Mouse (Mus musculus): ENCODE measurements around the gene Abhd14a. TPM values are rescaled to one million over a fixed set of nuclear protein-coding genes. Genes with fewer than 3 reads are reported as not detected.

Gene Abhd14a
- polyA plus RNA-seq, 1 experiment: 49.7 TPM

GRCm38 (mm10) chr9:106461641-106462429 lies 14.4 kb upstream of the Abhd14a start:
- peak; percentile 61 to 67 for DNase-seq
- Histone ChIP-seq H3K27me3 (ENCODE audit: control insufficient read depth, insufficient read depth, low read length) (no peaks in the 10 kb centered on the region), H3K4me3 (replicated peaks; ENCODE audit: insufficient read depth, low read depth, low read length) (peak overlapping the region; percentile 83), H3K27ac (ENCODE audit: insufficient read depth, low read length) (peak overlapping the region; percentile 75), H3K4me1 (ENCODE audit: control insufficient read depth, insufficient read depth, low read length) (peaks cover 23% of the 10 kb centered on the region)
- WGBS: 13% methylated on average over 16 of the region's 16 CpGs
- no peak for TF ChIP-seq CTCF (IDR thresholded peaks at IDR 0.05; ENCODE audit: borderline replicate concordance, insufficient read depth, low read depth, low read length)
- TF ChIP-seq POLR2A (IDR thresholded peaks at IDR 0.05; ENCODE audit: borderline replicate concordance, insufficient read depth, low read length): no peak

GRCm38 (mm10) chr9:106461026-106461415 lies 13.5 kb upstream of the Abhd14a start:
- peak; percentile 45 to 66 for DNase-seq
- 15% methylated on average over 9 of the region's 9 CpGs for WGBS
- peak overlapping the region; percentile 75 for H3K27ac ChIP-seq (ENCODE audit: insufficient read depth, low read length)
- peak overlapping the region; percentile 95 for H3K4me3 ChIP-seq (replicated peaks; ENCODE audit: insufficient read depth, low read depth, low read length)
- H3K27me3 ChIP-seq (ENCODE audit: control insufficient read depth, insufficient read depth, low read length): no peaks in the 10 kb centered on the region
- H3K4me1 ChIP-seq (ENCODE audit: control insufficient read depth, insufficient read depth, low read length): peaks cover 31% of the 10 kb centered on the region
- TF ChIP-seq POLR2A (IDR thresholded peaks at IDR 0.05; ENCODE audit: borderline replicate concordance, insufficient read depth, low read length) (no peak), CTCF (IDR thresholded peaks at IDR 0.05; ENCODE audit: borderline replicate concordance, insufficient read depth, low read depth, low read length) (no peak)

GRCm38 (mm10) chr9:106460401-106461025 lies 13.0 kb upstream of the Abhd14a start:
- peak; percentile 86 to 89 for DNase-seq
- 13% methylated on average over 18 of the region's 18 CpGs for WGBS
- Histone ChIP-seq H3K4me3 (replicated peaks; ENCODE audit: insufficient read depth, low read depth, low read length) (peak overlapping the region; percentile 95), H3K27me3 (ENCODE audit: control insufficient read depth, insufficient read depth, low read length) (no peaks in the 10 kb centered on the region), H3K27ac (ENCODE audit: insufficient read depth, low read length) (peak overlapping the region; percentile 75), H3K4me1 (ENCODE audit: control insufficient read depth, insufficient read depth, low read length) (peaks cover 33% of the 10 kb centered on the region)
- TF ChIP-seq POLR2A (IDR thresholded peaks at IDR 0.05; ENCODE audit: borderline replicate concordance, insufficient read depth, low read length) (peak; percentile 82), CTCF (IDR thresholded peaks at IDR 0.05; ENCODE audit: borderline replicate concordance, insufficient read depth, low read depth, low read length) (no peak)

GRCm38 (mm10) chr9:106459946-106460345 lies 12.5 kb upstream of the Abhd14a start:
- Histone ChIP-seq H3K4me1 (ENCODE audit: control insufficient read depth, insufficient read depth, low read length) (peaks cover 37% of the 10 kb centered on the region), H3K4me3 (replicated peaks; ENCODE audit: insufficient read depth, low read depth, low read length) (peak overlapping the region; percentile 95), H3K27ac (ENCODE audit: insufficient read depth, low read length) (peak overlapping the region; percentile 75), H3K27me3 (ENCODE audit: control insufficient read depth, insufficient read depth, low read length) (no peaks in the 10 kb centered on the region)
- TF ChIP-seq CTCF (IDR thresholded peaks at IDR 0.05; ENCODE audit: borderline replicate concordance, insufficient read depth, low read depth, low read length): no peak
- TF ChIP-seq POLR2A (IDR thresholded peaks at IDR 0.05; ENCODE audit: borderline replicate concordance, insufficient read depth, low read length): no peak
- 18% methylated on average over 15 of the region's 15 CpGs for WGBS
- peak in 1 of 2 experiments; percentile 66 for DNase-seq

- 0 out of 2 replicates have a peak overlapping the region, but pooled peaks have one; percentile 29 for H3K27ac ChIP-seq (ENCODE audit: insufficient read depth, low read length)
- H3K4me3 ChIP-seq (replicated peaks; ENCODE audit: insufficient read depth, low read depth, low read length): no peak overlapping the region
- no peaks in the 10 kb centered on the region for H3K27me3 ChIP-seq (ENCODE audit: control insufficient read depth, insufficient read depth, low read length)
- TF ChIP-seq CTCF (IDR thresholded peaks at IDR 0.05; ENCODE audit: borderline replicate concordance, insufficient read depth, low read depth, low read length) (no peak), POLR2A (IDR thresholded peaks at IDR 0.05; ENCODE audit: borderline replicate concordance, insufficient read depth, low read length) (no peak)
- DNase-seq: peak; percentile 54 to 56
- 27% methylated on average over 5 of the region's 5 CpGs for WGBS
- peaks cover 42% of the 10 kb centered on the region for H3K4me1 ChIP-seq (ENCODE audit: control insufficient read depth, insufficient read depth, low read length)
Measured at GRCm38 (mm10) chr9:106457920-106458319, 10.4 kb upstream of the Abhd14a start.

GRCm38 (mm10) chr9:106457163-106457559 lies 9.7 kb upstream of the Abhd14a start:
- no peak overlapping the region for H3K4me3 ChIP-seq (replicated peaks; ENCODE audit: insufficient read depth, low read depth, low read length)
- 22% methylated on average over 9 of the region's 9 CpGs for WGBS
- TF ChIP-seq POLR2A (IDR thresholded peaks at IDR 0.05; ENCODE audit: borderline replicate concordance, insufficient read depth, low read length): no peak
- H3K27ac ChIP-seq (ENCODE audit: insufficient read depth, low read length): 0 out of 2 replicates have a peak overlapping the region, but pooled peaks have one; percentile 29
- no peaks in the 10 kb centered on the region for H3K27me3 ChIP-seq (ENCODE audit: control insufficient read depth, insufficient read depth, low read length)
- peaks cover 41% of the 10 kb centered on the region for H3K4me1 ChIP-seq (ENCODE audit: control insufficient read depth, insufficient read depth, low read length)
- DNase-seq: no peak

- 30% methylated on average over 15 of the region's 15 CpGs for WGBS
- H3K27me3 ChIP-seq (ENCODE audit: control insufficient read depth, insufficient read depth, low read length): no peaks in the 10 kb centered on the region
- H3K4me3 ChIP-seq (replicated peaks; ENCODE audit: insufficient read depth, low read depth, low read length): no peak overlapping the region
- TF ChIP-seq POLR2A (IDR thresholded peaks at IDR 0.05; ENCODE audit: borderline replicate concordance, insufficient read depth, low read length) (no peak), CTCF (IDR thresholded peaks at IDR 0.05; ENCODE audit: borderline replicate concordance, insufficient read depth, low read depth, low read length) (no peak)
- peaks cover 46% of the 10 kb centered on the region for H3K4me1 ChIP-seq (ENCODE audit: control insufficient read depth, insufficient read depth, low read length)
- H3K27ac ChIP-seq (ENCODE audit: insufficient read depth, low read length): 0 out of 2 replicates have a peak overlapping the region, but pooled peaks have one; percentile 29
- DNase-seq: peak in 1 of 2 experiments; percentile 43
Measured at GRCm38 (mm10) chr9:106456325-106457162, 9.1 kb upstream of the Abhd14a start.
